Mouse (Mus musculus): Measurements from ENCODE around the gene Plcd1.

The Plcd1 gene

DNA sequence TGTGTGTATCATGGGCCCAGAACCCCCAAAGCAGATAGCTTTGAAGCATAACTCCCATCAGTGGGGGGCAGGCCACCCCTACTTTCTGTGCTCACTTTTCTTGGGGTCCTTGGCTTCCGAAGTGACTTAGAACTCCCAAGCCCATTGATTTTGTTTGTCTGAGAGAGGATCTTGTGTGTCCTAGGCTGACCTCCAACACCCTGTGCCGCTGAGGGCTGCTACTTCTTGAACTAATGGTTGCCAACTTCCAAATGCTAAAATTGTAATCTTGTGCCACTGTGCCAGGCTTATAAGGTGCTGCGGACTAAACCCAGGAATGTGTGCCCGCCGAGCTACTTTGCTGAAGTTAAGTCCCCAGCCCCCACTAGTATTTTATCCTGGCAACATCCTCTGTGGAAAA lies 2.8 kb downstream of the Plcd1 start:
- DNase-seq, result no peak

DNA sequence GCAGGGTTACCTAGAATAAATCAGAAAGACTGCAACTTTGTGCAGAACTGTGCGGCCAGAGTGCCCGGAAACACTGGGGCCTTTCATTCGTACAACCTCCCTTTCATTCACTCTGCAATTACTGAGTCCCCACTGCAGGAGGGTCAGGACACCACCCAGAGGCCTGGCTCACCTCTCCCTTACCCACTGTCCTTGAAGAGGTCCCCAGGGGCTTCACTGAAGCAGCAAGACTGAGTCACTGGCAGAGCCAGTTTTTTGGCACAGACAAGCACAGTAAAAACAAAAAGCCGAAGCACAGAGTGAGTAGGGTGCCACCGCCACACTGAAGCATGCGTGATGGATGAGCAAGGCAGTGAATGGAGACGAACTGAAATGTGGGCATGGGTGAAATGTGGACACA lies 3.9 kb downstream of the Plcd1 start:
- no peak for DNase-seq

DNA sequence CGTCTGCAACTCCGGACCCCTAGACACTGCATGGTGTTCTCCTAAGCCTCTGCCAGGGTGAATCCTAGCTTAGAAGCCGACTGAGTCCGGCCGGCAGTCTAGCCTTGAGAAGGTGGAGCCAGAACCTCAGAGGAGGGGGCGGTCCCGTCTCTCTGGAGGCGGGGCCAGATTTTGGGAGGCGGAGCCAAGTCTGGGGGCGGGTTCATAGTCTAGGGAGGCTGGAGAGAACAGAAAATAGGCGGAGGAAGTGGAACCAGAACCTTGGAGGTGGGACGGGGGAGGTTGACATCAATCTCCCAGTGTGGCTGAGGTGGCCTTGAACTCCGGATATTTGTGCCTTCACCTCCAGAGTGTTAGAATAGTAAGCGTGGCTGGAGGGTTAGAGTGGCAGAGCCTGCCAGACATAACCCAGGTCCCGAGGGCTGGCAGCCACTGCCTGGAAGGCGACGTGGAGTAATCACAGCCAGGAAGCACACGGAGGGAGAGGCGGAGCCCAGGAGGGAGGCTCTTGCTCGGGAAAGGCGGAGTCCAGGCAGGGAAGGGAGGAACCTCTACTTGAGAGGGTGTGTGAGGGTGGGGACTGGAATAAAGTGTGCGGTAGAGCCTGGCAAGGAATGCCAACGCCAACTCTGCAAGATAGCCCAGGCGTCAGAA lies 5.0 kb downstream of the Plcd1 start:
- peak; percentile 96 for DNase-seq

GRCm38 (mm10) chr9:119087309-119087708 lies 6.0 kb downstream of the Plcd1 start:
- DNase-seq, result no peak

DNA sequence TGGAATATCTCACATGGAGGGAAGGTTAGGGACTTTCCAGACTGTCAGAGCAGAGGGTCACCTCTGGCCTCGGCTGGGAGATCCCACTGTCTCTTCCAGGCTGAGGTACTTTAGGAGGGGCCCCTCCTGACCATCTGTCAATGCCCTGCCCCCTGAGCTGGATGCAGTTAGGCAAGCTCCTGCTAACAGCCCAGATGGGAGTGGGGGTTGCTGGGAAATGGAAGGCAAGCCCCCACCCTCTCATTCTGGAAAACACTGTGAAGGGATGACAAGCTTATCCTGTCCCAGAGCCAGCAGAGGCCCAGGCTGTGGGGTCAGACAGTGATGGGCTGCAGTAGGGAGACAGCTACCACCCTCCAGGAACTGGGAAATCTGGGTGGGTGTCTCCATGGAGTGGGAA lies 6.9 kb downstream of the Plcd1 start:
- DNase-seq, result no peak

GRCm38 (mm10) chr9:119083966-119084365 lies 9.3 kb downstream of the Plcd1 start:
- DNase-seq, result no peak

DNA sequence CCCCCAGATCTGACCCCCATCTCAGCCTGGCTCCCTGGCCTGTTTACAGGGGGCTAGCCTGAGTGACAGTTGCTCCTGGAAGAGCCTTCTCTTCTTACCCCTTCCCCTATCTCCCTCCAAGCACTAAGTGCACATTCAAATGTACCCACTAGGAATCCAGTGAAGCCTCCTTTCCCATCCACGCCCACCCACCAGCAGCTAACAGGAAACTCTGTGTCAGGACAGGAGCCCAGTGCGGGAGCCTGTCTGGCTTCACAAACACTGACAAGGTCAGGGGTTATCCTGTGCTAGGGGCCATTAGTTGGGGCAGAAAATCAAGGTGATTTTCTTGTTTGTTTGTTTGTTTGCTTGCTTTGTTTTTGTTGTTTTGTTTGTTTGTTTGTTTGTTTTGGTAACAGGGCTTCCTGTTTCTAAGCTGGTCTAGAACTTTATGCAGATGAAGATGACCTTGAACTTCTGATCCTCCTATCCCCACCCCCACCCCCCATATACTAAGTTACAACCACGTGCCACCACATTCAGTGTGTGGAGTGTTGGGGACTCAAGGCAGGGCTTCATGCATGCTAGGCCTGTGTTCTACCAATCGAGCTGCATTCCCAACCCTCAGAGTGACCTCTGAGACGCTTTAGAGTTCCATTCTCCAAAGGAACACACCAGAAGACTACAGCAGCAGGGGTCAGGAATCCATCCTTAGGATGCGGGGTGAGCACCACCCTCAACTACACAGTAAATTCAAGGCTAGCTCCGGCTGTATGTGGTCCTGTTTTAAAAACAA lies 10.5 kb downstream of the Plcd1 start:
- DNase-seq, result no peak

GRCm38 (mm10) chr9:119082039-119082438 lies 11.3 kb downstream of the Plcd1 start:
- no peak for DNase-seq

GRCm38 (mm10) chr9:119080040-119080675 lies 13.1 kb downstream of the Plcd1 start:
- no peak for DNase-seq

GRCm38 (mm10) chr9:119075685-119076084 lies 17.6 kb downstream of the Plcd1 start:
- no peak for DNase-seq

DNA sequence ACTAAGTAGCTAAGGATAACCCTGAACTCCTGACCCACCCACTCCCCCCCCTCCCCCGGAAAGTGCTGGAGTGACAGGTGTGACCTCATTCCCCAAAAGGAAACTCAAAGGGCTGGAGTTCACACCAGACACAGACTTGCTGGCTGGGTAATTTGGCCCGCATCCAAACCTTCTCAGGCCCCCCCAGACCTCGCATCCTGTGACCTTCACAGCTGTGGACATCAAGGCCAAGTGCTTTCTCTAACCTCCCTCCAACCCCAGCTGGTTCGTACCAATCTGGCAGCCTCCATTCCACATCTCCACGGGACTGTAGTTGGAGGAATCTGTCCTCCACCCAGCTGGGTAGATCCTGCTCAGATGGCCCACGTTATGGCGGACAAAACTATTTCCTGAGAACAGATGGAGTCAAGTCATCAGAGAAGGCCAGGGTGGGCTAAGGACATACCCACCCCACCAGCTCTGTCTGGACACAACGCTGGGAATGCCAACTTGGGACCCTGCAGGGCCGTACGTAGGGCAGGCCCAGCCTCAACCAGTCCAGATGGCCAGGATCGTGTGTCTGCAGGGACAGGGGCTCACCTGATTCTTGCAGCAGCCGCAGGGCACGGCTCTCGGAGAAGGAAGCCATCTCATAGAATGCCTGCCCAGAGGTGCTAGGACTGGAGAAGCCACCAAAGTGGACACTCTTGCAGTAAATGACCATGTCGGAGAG lies 20.0 kb downstream of the Plcd1 start:
- peak; percentile 68 for DNase-seq

DNA sequence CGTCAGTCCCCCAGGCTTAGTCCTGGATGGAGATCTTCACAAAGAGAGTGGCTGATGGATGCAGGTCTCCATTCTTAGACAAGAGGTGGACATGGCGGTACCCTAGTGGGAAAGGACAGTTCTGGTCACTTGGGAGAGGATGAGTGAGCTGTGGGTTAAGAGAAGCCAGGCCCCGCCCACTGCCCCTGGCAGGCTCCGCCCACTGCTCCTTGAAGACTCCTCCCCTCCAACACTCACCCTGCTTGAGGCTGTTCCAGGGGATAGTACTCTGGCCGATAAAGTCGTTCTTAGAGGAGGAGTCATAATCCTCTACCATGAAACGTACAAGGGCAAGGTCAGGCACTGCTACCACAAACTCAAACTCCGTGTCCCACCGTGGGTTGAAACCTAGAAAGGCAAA lies 21.5 kb downstream of the Plcd1 start:
- DNase-seq, result no peak

DNA sequence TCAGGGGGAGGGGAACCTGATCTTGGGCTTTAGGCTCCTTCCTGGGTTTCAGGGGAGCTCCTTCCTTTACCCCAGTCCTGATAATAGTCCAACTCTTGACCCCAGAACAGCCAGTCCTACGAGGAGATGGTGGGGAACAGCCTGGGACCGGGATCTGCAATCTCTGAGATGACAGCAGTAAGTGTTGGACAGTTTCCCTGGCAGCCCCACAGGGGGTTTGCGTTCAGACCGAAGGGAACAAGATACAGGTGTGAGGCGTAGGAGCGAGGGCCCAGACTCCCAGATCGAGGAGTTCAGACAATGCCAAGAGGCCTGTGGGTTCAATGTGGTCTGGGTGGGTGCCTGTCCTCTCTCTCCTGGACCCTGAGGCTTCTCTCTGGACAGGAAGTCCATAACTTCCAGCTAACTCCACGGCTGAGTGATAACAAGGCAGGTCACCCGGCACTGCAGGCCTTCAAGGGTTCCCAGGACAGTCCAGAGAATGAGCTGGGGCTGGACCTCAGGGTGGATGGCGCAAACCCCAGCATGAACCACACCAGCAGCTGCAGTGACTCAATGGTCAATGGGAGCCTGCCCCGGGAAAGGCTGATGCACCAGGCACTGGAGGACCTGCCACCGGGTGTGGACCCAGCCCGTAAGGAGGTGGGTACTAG lies 23.0 kb downstream of the Plcd1 start:
- no peak for DNase-seq

DNA sequence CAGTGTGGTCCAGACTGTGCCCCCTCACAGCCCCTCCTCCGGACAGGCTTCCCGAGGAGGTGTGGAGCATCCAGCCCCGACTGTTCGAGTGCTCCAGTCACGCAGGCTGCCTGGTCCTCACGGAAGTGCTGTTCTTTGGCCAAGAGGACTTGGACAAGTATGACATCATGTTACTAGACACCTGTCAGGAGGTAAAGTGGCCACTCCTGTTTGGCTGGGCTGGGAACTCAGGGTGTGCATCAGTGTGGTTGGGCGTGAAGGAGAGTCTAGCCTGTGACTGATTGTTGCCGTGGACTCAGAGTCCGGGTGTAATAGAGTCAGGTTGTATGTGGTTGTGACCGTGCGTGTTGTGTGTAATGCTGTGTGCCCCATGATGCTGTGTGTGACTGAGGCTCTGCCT lies 25.0 kb downstream of the Plcd1 start:
- no peak for DNase-seq

- peak; percentile 88 for DNase-seq
Measured at GRCm38 (mm10) chr9:119067601-119068000, 25.7 kb downstream of the Plcd1 start.

DNA sequence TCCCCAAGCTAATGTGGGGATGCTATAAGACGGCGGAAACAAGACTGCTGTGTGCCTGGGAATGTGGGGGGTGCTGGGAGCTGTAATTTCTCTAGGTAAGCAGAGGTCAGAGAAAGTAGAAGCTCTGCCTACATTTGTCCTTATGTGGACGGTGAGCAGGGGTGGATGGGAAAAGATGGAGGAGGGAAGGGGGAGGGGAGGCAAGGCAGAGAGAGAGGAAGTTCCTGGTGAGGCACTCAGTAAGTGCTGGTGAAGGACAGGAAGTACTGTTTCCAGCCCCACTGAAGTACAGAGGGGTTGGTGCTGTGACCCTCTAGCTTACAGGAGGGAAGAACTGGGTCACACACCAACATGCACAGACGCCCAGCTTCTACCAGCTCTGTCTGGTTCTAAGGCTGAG lies 29.0 kb downstream of the Plcd1 start:
- no peak for DNase-seq

DNA sequence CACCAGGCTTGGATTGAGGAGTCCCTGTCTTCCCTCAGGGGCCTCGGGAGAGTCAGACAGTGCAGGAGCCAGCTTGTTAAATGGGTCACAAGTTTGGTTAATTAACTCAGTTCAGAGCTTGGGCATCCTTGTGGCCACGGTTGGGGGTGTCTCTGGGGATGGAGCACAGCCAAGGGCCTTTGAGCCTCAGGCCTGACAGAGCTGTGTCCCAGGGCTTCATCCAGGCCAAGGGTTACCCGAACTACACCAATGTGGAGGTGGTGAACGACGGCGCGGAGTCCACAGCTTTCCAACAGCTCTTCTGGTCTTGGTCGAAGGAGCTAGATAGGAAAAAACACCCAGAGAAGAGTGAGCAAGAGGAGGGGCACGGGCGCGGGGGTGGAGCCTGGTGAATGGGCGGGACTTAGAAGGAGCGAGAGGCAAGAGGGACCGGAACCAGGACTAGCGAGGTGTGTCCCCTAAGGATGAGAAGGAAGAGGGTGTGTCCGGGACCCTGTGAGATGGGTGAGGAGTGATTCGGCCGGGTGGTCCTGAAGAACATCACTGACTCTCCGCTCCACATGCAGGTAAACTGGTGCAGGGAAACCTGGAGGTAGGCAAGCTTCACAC lies 30.2 kb downstream of the Plcd1 start:
- peak; percentile 85 for DNase-seq

DNA sequence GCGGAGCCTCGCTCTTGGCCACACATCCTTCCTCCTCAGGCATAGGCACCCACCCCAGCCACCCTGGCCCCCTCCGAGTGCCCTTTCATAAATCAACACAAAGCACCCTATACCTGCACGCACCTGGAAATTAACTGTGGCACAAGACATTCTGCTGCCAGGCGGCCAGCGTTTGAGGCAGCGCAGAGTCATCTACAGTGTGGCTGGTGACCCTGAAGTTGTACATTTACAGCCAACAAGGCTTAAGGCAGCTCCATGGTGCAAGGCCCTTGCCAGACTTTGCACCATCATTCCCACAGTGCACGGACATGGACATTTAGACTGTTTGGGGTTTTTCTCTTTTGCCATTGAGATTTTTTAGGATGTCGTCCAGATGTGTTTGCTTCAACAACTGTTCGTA lies 32.6 kb downstream of the Plcd1 start:
- DNase-seq, result peak; percentile 39

DNA sequence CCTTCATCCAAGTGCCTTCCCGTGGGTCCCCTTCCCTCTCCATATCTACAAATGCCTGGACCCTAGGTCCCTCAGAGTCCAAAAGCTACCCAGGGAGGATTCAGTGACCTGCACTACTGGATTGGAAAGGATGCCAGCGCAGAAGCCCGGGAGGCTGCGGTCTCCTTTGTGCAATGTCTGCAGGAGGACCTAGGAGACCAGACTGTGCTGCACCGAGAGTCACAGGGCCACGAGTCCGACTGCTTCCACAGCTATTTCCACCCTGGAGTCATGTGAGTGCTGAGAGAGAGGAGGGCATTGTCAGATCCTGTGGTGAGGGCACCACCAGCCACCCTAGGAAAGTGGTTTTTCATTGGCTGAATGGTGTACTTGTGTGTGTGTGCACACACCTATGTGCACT lies 35.1 kb downstream of the Plcd1 start:
- DNase-seq, result no peak

DNA sequence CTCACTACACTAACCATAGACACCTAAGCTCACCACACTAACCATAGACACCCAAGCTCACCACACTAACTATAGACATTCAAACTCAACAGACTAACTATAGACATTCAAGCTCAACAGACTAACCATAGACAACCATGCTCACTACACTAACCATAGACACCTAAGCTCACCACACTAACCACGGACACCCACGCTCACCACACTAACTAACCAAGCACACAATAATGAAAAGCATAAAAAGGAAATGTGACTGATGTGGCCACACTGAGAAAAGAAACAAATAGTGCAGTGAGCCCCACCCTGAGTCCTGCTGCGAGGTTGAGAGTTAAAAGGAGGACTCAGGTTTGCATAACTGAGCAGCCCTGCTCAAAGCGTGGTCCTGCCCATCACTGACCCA lies 38.0 kb downstream of the Plcd1 start:
- no peak for DNase-seq

GRCm38 (mm10) chr9:119053964-119054576 lies 39.2 kb downstream of the Plcd1 start:
- no peak for DNase-seq
